14 mouse cellular contexts compared by ENCODE assay signal in genomic region chr11:41340383-41340782, GRCm38 (mm10).
"Had no signal": no experiment of that assay in that cellular context is flagged by ENCODE, and none has a peak within 500 bp of the region (broad histone marks: within the 10 kb centered on the region; RNA-seq: fewer than 3 reads in every experiment).

No protein-coding gene starts in this region.

- H3K4me3 ChIP-seq: midbrain, embryonic 10.5 days; midbrain, embryonic 12.5 days; neural tube, embryonic 12.5 days; stomach, embryonic 15.5 days had no signal

- H3K9me3 ChIP-seq: midbrain, embryonic 10.5 days; midbrain, embryonic 12.5 days; neural tube, embryonic 12.5 days; stomach, embryonic 15.5 days had no signal

- H3K27ac ChIP-seq: midbrain, embryonic 10.5 days; midbrain, embryonic 12.5 days; neural tube, embryonic 12.5 days; stomach, embryonic 15.5 days had no signal

- H3K4me2 ChIP-seq: lung, embryonic 14.5 days; midbrain, embryonic 12.5 days; neural tube, embryonic 12.5 days; stomach, embryonic 15.5 days had no signal

- DNase-seq: lung, adult 18-20 months; lung, embryonic 14.5 days; lung, postnatal 10 days; lung, postnatal 4 days; midbrain, embryonic 14.5 days; right cerebral cortex, postnatal 14 days; thymus, adult 18-20 months; thymus, postnatal 14 days; thymus, postnatal 36 days had no signal

- H3K27me3 ChIP-seq: midbrain, embryonic 12.5 days; neural tube, embryonic 12.5 days; stomach, embryonic 15.5 days had no signal

- H3K9ac ChIP-seq: lung, embryonic 14.5 days; midbrain, embryonic 12.5 days; neural tube, embryonic 12.5 days; stomach, embryonic 15.5 days had no signal

- ATAC-seq: midbrain, embryonic 16.5 days had no signal

- H3K4me1 ChIP-seq: midbrain, embryonic 10.5 days; midbrain, embryonic 12.5 days; neural tube, embryonic 12.5 days; stomach, embryonic 15.5 days had no signal

- H3K36me3 ChIP-seq: midbrain, embryonic 10.5 days; midbrain, embryonic 12.5 days; neural tube, embryonic 12.5 days; stomach, embryonic 15.5 days had no signal
